Mouse (Mus musculus): ENCODE data around the gene Nup62.
A peak's percentile ranks its signal among the peaks of the same experiment; 100 is the strongest.

The Nup62 gene

DNA sequence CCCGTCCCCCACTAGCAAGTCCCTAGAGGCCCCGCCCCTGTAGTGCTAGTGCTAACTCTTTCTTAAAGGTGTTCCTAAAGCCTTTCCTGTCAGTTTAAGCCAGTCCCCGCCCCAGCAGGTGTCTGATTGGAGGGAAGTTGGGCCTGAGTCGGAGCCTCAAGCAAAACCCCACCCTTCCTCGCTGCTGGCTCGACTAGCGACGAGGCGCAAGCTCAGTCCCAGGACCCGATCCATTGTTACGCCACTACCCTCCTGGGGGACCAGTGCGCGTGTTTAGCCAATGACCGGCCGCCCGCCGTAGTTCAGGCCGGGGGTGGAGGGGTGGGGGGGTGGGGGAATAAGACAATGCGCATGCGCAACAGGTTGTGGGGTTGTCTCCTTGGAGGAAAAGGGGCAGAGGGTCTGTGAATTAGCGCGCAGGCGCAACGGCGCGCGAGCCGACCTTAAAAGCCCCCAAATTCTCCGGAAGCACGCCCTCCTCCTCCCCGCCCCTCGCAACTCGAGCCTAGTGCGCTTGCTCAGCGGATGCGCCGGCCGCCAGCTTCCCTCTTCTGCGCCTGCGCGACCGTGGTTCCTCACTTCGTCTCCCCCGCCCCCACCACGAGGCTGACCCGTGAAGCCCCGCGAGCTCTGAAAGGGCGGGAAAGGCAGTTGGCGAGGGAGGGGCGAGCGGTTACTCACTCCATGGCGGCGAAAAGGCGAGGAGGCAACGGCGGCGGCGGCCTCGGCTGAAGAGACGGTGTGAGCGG, at the start of gene Nup62, which contains the start of gene Il4i1:
Nup62 (plus strand) TSS at position 368 of the 749 bp plus-strand sequence.
Il4i1 (plus strand) TSS at position 667 of the 749 bp plus-strand sequence.
- DNase-seq (ENCODE audit: low read depth, low spot score), result peak; percentile 100

DNA sequence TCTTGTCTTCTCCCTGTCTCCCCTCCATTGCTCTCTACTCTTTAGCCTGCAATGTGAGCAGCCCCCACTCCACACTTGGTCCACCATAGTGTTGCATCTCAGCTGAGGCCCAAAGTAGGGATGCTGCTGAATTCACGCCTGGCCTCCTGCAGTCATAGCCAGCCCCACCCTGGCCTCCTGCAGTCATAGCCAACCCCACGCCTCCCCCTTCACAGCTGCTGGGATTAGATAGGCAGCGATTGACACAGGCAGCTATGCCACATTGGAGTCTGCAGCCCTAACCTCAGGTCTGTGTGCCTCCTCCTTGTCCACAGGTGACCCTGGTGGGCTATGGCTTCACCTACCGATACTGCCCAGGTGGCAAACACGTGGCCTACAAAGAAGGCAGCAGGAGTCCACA, 47.8 kb upstream of the Nup62 start:
- DNase-seq (ENCODE audit: low read depth, low spot score), result peak; percentile 26

DNA sequence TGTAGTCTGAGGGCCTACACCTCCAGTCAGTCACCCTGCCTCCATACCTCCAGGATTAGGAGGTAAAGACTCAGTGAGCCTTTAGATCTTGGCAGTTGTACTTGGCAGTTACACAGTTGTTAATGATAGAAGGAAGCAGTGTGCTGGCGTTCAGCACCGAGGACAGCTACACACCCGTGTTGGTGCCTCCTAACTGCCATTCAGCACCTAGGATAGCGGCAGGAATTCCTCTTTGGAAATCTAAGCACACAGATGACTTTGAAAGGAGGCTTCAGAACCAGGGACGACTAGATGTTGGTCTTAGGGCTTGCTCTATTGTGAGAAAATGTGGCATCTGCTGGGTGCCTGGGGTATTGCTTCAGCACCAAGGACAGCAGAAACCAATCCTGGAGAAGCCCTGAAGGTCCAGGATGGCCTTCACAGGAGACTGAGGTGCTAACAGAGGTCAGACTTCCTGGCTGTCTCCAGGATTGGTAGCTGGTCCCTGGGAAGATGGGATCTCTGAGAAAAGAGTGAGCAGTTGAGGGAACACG, 45.8 kb upstream of the Nup62 start:
- DNase-seq (ENCODE audit: low read depth, low spot score), result peak; percentile 88

DNA sequence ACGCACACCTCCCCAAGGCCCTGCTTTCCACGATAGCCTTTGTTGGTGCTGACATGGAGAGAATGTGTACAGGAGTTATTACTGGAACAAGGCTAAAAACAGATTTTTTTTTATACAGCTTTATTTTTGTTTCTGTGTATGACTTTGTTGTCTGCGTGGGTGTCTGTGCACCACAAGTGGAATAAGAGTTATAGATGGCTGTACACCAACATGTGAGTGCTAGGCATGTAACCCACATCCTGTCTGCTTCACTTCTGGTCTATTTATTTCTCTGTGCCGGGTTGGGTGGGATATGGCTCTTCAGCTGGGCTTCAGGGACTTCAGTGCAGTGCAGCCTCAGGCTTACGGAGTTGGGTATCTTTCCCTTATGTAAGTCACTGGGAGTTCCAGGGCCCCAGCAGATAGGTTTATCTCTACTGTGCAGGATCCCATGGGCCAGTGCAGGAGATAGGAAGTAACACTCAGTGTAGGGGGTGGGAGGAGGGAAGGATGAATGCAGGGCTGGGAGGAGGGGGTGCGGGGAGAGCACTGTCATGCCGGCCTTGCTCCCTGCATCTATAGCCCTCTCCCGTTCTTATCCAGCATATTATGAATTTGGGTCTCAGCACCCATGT, 43.2 kb upstream of the Nup62 start:
- no peak for DNase-seq (ENCODE audit: low read depth, low spot score)

DNA sequence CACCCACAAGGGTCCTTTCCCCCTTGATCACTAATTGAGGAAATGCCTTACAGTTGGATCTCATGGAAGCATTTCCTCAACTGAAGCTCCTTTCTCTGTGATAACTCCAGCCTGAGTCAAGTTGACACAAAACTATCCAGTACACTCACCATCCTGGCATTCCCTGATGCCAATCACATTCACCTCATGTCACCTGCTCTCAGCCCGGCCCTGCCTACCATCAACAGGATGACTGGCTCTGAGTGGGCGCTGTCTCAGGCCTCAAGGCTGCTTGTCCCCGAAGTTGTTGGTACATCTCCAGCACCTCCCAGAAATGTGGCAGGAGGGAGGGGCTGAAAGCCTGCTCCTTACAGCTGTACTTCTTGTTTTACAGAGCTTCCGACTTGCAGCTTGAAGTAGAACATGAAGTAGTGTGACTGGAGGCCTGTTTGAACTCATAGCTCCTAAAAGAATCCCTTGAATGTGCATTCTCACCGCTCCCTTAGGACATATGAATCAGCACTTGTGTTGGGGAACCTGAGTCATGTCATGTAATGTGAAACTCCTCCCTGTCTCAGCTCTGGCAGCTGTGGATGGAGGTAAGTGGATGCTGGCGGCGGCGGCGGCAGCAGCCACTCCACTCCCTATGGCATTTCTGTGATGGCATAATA, 38.9 kb upstream of the Nup62 start:
- DNase-seq (ENCODE audit: low read depth, low spot score), result no peak

DNA sequence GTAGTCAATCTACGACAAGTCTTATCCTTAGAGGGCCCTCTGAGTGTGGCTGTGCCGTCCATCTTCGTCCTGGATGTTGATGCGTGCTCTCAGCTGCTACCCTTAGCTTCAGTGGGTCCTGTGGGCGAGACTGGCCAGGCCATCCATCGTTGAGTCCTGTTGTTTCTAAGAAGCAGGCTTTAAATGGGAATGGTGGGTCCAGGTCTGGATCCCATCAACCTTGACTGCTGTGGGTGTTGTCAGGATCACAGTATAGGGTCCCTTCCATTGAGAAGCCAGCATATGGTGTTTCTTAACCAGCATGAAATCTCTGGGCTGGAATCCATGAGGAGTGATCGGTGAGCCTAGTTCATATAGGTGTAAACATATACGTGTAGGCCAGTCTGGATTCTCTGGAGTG, 35.8 kb upstream of the Nup62 start:
- DNase-seq (ENCODE audit: low read depth, low spot score), result no peak

DNA sequence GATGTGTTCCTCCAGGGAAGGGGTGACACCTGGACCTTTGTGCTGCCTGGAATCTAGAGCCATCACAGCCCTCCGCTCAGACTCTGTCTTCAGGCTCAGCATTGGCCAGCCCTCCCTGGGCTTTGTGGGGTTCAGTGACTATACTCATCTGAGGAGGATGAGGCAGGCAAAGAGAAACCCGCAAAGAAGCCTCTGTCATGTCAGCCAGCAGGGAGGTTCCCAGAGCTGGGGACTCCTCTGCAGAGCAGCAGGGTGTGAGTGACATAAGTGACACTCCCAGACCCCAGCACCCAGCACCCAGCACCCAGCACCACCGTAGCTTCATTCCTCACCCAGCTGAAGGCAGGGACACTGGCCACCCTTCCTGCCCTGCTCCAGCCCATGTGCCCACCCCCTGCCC, 26.4 kb upstream of the Nup62 start:
- DNase-seq (ENCODE audit: low read depth, low spot score), result no peak

DNA sequence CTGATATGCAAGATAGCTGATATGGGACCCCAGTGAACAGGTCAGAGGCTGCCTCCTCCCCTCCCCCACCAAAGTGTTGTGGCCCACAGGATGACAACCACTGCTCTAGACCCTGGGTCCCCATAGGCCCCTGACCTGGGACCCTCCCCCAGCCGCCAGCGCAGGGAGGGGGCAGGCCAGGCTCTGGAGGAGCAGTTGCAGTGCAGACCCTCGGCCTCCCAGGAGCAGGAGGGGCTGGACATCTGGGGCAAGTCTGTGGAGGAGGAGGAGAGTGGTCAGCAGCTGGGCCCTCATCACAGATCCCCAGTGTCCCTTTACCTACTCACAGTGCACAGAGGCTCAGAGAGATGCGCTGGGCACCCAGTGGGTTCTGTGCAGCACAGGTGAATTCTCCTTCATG, 25.8 kb upstream of the Nup62 start:
- no peak for DNase-seq (ENCODE audit: low read depth, low spot score)

DNA sequence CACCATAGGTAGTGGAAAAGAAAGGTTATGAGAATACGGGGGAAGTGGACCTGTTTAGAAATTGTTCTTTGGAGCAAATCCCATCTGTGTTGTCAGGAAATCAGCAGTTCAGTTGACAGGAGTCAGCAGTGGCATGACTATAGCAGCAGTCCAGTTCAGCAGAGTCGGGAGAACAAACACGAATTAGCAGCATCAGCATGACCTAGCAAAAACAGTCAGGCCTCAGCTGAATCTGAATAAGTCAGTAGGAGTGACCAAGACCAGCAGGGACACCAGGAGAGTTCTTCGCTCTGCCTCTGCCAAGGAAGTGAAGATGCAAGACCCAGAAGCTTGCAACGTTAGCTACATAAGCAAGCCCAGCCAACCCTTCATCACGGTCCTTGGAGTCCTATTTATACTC, 23.1 kb upstream of the Nup62 start:
- no peak for DNase-seq (ENCODE audit: low read depth, low spot score)

DNA sequence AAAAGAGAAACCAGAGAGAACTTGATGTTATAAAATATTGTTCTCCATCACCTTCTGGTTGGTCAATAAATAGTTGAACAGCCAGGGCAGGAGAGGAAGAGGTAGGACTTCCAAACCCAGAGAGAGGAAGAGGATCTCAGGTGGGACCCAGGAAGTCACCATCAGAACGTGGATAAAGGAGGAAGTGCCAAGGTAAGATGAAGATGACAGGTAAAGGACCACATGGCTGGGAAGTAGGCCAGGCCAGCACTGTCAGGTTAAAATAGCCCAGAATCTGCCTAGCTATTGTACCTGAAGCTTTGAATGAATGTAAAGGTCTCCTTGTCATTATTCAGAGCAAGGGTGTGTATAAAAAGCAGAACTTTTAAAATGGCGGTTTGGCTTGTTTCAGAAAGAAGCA, 7.0 kb upstream of the Nup62 start:
- DNase-seq (ENCODE audit: low read depth, low spot score), result no peak

DNA sequence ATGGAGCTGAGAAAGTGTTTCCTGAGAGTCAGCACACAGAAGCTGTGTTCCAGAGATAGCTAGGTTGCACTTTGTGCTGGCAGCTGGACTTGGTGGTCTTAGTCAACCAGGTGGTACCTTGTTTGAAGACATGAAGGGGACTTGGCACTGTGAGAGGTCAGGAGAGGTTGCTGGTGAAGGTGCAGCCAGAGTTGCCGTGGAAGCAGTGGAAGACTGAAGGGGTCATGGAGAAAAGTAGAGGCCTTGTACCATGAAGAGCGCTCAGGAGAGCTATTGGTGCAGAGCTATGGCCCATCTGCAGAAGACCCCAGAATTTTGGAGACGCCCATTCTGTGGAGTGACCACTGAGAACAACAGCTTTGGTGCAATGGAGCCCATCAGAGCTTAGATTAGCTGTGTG, 6.4 kb upstream of the Nup62 start:
- no peak for DNase-seq (ENCODE audit: low read depth, low spot score)

DNA sequence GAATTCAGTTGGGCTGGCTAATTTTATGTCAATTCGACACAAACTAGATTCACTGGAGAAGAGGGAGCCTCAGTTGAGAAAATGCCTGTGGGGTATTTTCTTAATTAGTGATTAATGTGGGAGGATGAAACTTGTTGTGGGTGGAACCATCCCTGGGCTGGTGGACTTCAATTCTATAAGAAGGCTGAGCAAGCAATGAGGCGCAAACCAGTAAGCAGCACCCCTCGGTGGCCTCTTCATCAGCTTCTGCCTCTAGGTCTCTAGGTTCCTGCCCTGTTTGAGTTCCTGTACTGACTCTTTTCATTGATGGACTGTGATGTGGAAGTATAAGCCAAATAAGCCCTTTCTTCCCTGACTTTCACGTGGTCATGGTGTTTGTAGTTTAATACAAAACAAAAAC, 5.5 kb upstream of the Nup62 start:
- no peak for DNase-seq (ENCODE audit: low read depth, low spot score)

DNA sequence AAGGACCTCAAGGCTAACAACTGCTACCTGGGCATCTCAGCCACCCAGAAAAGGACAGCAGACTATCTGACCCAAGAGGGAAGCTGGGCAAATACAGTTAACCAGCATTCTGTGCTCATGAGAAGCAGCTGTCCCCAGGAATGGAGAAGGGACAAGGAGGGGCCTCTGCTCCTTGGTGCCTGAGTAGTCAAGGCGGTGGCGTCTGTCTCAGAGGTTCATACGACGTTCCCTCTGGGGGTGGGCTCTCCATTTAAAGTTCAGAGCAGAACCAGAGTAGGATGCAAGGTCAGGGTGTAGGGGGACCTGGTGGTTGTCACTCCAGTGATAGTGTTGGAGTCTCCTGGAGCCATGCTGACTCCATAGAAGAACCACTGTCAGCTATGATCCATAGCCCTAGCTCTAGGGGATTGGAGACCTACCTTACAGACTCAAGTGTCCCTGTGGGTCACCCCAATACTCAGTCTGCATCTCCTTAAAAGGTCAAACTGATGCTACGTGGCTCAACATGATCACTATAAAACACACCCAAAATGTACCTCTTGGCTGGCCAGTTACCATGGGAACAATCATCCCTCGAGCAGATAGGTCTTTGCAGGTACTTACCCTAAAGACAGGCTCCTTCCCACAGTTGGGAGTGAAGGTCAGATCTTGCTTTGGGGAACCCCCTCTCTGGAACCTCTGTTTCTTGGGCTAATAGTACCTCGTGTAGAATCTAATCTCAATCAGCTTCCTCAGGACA, 4.9 kb upstream of the Nup62 start:
- DNase-seq (ENCODE audit: low read depth, low spot score), result no peak

DNA sequence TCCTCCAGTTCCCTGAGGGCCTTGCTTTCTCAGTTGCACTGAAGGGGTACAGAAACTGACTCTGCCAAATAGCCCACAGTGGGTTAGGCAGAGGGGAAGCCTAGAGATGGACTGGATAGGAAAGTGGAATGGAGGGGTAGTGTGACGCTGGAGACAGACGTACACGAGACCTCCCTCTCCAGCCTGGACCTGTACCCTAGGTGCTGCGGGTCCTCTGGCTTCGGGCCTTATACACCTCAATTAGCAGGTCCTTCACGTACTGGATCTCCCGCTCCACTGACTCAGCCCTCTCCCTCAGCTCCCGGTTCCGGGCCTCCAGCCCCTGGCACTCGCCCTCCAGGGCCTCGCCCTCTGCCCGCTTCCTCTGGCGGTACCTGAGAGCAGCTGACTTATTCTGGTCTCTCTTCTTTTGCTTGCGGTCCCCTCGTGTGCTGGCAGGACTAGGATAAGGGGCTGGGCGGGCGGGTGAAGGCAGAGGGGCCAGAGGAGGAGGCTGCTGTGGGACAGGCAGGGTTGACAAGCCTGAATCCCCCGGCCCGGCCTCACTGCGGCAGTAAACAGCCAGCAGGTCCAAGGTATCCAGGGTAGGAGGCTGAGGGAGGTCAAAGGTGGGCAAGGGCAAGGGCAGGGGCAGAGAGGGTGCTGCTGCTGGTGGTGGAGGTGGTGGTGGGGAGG, 3.1 kb upstream of the Nup62 start:
- DNase-seq (ENCODE audit: low read depth, low spot score), result no peak

DNA sequence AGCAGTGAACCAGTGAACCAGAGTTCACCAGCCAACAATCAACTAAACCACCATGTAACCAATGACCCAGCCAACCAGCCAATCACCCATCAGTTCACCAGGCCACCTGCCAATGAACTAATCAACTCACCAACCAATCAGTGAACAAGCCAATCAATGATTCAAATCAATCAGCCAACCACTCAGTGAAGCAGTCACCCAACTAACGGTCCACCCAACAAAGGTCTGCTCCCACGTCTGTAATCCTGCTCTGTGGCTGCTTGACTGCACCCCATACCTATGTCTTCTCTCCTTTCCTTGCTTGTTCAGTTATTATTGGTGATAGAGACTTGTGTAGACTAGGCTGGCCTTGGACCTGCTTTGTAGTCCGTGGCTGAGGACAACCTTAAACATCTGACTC, 1.9 kb upstream of the Nup62 start:
- DNase-seq (ENCODE audit: low read depth, low spot score), result no peak

DNA sequence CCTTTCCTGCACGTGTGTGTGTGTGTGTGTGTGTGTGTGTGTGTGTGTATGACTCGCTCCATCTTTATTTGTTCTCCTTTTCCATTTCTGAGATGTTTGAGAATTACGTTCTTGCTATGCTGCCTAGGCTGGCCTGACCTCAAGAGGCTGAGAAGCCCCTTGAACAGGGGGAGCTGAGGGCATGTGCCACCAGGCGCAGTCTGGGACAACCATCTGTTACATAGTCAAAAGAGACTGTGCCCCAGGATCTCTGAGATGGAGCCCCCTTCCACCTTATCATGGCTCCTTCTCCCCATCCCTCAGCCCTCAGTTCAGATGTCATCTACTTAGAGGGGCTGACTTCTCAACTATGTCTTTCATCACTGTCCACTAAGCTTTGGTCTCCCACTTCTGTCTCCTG, 1.5 kb upstream of the Nup62 start:
- no peak for DNase-seq (ENCODE audit: low read depth, low spot score)

DNA sequence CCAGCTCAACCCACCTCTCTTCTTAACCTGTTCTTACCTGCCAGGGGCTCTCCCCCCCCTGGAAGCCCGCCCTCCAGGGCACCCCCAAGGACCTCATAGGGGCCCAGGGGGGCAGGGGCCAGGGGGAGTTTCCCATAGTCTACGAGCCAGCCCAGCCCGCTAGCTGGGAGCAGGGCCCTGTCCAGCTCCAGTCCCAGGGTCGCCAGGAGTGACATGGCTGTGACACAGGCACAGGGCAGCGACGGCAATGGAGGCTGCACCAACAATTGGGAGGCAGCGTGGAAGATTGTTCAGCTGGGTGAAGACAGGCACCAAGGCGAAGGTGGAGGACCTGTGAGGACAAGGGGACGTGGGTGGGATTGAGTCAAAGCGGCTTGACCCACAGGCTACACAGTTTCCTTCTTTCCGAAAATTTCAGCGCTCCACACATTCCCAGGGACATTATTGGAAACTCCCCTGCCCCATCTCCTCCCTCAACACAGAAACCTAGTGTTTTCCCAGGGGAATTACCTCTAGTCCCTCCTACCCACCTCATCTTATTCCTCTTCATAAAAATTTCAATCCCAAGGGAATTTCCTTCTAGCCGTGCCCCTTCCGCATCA, 835 bp upstream of the Nup62 start:
- DNase-seq (ENCODE audit: low read depth, low spot score), result no peak

DNA sequence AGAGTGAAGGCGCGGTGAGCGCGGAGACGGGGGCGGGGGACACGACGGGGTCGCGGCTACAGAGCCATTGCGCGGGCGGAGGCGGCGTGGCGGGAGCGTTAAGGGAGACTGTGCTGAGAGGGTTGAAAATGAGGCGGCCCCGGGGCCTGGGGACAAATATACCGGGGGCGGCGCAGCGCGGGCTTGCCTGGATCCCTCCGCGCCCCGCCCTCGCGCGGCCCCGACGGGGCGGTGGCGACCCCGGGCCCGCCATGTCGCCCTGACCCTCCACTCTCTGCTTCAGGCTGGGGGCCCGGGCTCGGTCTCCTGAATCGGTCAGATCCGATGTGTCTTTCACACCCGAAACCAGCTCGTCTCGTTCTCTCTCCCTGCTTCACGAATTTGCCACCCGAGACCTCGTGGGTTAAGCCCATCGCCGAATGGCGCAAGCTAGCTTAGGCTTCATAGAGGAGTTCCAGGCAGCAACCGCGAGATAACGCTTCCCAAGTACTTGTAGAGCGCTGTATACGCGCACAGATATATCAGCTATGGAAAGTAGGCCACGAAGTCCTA, 658 bp downstream of the Nup62 start, which contains the start of gene Atf5:
Atf5 (minus strand) TSS at position 189 of the 552 bp plus-strand sequence.
- DNase-seq (ENCODE audit: low read depth, low spot score), result peak; percentile 77

DNA sequence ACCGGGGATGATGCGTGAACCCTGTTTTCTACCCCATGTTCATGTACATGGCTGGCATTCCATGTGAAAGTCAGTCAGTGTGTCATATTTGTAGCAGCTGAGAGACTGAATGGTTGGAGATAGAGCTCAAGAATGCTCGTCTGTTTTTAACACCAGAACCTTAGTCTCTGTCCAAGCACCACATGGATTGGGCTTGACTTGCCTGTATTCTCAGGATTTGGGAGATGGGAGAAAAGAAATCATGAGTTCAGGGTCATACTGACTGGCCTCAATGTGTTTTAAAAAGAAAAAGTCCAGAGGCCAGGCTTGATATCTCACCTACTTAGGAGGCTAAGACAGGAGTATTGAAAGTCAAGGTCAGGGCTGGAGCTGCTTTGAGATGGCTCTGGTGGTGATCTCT, 1.6 kb downstream of the Nup62 start:
- DNase-seq (ENCODE audit: low read depth, low spot score), result no peak

DNA sequence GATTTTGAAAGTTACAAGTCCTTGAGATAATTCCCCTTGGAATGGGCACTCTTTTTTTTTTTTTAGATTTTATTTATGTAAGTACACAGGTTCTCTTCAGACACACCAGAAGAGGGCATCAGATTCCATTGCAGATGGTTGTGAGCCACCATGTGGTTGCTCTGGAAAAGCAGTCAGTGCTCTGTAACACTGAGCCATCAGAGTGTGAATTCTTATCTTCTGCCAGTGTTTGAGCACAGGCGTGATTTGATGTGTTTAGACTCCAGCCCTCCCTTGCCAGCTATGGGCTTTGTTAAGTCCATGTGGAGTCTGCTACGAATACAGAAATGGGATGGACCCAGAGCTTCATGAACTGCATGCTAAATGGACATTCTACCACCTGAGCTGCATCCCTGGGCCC, 2.3 kb downstream of the Nup62 start:
- DNase-seq (ENCODE audit: low read depth, low spot score), result no peak
